Mouse (Mus musculus): ENCODE results near the gene Kctd13. TPM values are rescaled to one million over a fixed set of nuclear protein-coding genes. Genes with fewer than 3 reads are reported as not detected.

Gene Kctd13
- polyA plus RNA-seq (2014; fragmentation: Illumina TruSeq; extraction: RNeasy Lipid Tissue Mini Kit (QIAGEN cat#74804); ENCODE audit: low read depth, low replicate concordance): 1.7 TPM

GRCm38 (mm10) chr7:126928384-126929037 lies at the start of gene Kctd13:
Gene Kctd13 (plus strand): TSS chr7:126928879.

GRCm38 (mm10) chr7:126884286-126885164 lies 44.2 kb upstream of the Kctd13 start, which contains the start of gene Taok2:
Gene Taok2 (minus strand): TSS chr7:126884703.

GRCm38 (mm10) chr7:126922624-126923060 lies 6.0 kb upstream of the Kctd13 start, which contains the start of gene Tmem219:
Gene Tmem219 (minus strand): TSS chr7:126922917.

GRCm38 (mm10) chr7:126949403-126949792 lies 20.7 kb downstream of the Kctd13 start, which contains the start of gene Asphd1:
Gene Asphd1 (minus strand): TSS chr7:126949582.

GRCm38 (mm10) chr7:126949793-126950646 lies 21.3 kb downstream of the Kctd13 start, which contains the start of gene Sez6l2:
Gene Sez6l2 (plus strand): TSS chr7:126950563.

GRCm38 (mm10) chr7:126975893-126975949 lies 47.0 kb downstream of the Kctd13 start, which contains the start of gene Cdipt:
Gene Cdipt (plus strand): TSS chr7:126975914.

GRCm38 (mm10) chr7:126975950-126976866 lies 47.5 kb downstream of the Kctd13 start, which contains the start of gene Cdiptos:
Gene Cdiptos (minus strand): TSS chr7:126976098.

Other genes with a start within 250 kb of the Kctd13 start
- gene Bola2, start 233.5 kb upstream of the Kctd13 start, polyA plus RNA-seq (2014; fragmentation: Illumina TruSeq; extraction: RNeasy Lipid Tissue Mini Kit (QIAGEN cat#74804); ENCODE audit: low read depth, low replicate concordance): not detected
- gene Slx1b, start 233.1 kb upstream of the Kctd13 start, polyA plus RNA-seq (2014; fragmentation: Illumina TruSeq; extraction: RNeasy Lipid Tissue Mini Kit (QIAGEN cat#74804); ENCODE audit: low read depth, low replicate concordance): 2.0 TPM
- 2.7 TPM for gene Coro1a, start 221.1 kb upstream of the Kctd13 start, polyA plus RNA-seq (2014; fragmentation: Illumina TruSeq; extraction: RNeasy Lipid Tissue Mini Kit (QIAGEN cat#74804); ENCODE audit: low read depth, low replicate concordance)
- 5.9 TPM for gene Mapk3, start 169.3 kb upstream of the Kctd13 start, polyA plus RNA-seq (2014; fragmentation: Illumina TruSeq; extraction: RNeasy Lipid Tissue Mini Kit (QIAGEN cat#74804); ENCODE audit: low read depth, low replicate concordance)
- gene Gdpd3, start 162.5 kb upstream of the Kctd13 start, polyA plus RNA-seq (2014; fragmentation: Illumina TruSeq; extraction: RNeasy Lipid Tissue Mini Kit (QIAGEN cat#74804); ENCODE audit: low read depth, low replicate concordance): not detected
- gene Ypel3, start 151.9 kb upstream of the Kctd13 start, polyA plus RNA-seq (2014; fragmentation: Illumina TruSeq; extraction: RNeasy Lipid Tissue Mini Kit (QIAGEN cat#74804); ENCODE audit: low read depth, low replicate concordance): 10.0 TPM
- gene Tbx6, start 147.4 kb upstream of the Kctd13 start, polyA plus RNA-seq (2014; fragmentation: Illumina TruSeq; extraction: RNeasy Lipid Tissue Mini Kit (QIAGEN cat#74804); ENCODE audit: low read depth, low replicate concordance): not detected
- 19.8 TPM for gene Ppp4c, start 136.4 kb upstream of the Kctd13 start, polyA plus RNA-seq (2014; fragmentation: Illumina TruSeq; extraction: RNeasy Lipid Tissue Mini Kit (QIAGEN cat#74804); ENCODE audit: low read depth, low replicate concordance)
- gene Fam57b, start 131.2 kb upstream of the Kctd13 start, polyA plus RNA-seq (2014; fragmentation: Illumina TruSeq; extraction: RNeasy Lipid Tissue Mini Kit (QIAGEN cat#74804); ENCODE audit: low read depth, low replicate concordance): not detected
- gene 4930451I11Rik, start 97.2 kb upstream of the Kctd13 start, polyA plus RNA-seq (2014; fragmentation: Illumina TruSeq; extraction: RNeasy Lipid Tissue Mini Kit (QIAGEN cat#74804); ENCODE audit: low read depth, low replicate concordance): not detected
- gene Doc2a, start 81.5 kb upstream of the Kctd13 start, polyA plus RNA-seq (2014; fragmentation: Illumina TruSeq; extraction: RNeasy Lipid Tissue Mini Kit (QIAGEN cat#74804); ENCODE audit: low read depth, low replicate concordance): not detected
- gene Hirip3, start 66.9 kb upstream of the Kctd13 start, polyA plus RNA-seq (2014; fragmentation: Illumina TruSeq; extraction: RNeasy Lipid Tissue Mini Kit (QIAGEN cat#74804); ENCODE audit: low read depth, low replicate concordance): 3.6 TPM
- gene Ino80e, start 66.5 kb upstream of the Kctd13 start, polyA plus RNA-seq (2014; fragmentation: Illumina TruSeq; extraction: RNeasy Lipid Tissue Mini Kit (QIAGEN cat#74804); ENCODE audit: low read depth, low replicate concordance): 4.8 TPM
- 3.4 TPM for gene Taok2, start 44.2 kb upstream of the Kctd13 start, polyA plus RNA-seq (2014; fragmentation: Illumina TruSeq; extraction: RNeasy Lipid Tissue Mini Kit (QIAGEN cat#74804); ENCODE audit: low read depth, low replicate concordance)
- gene Tmem219, start 6.0 kb upstream of the Kctd13 start, polyA plus RNA-seq (2014; fragmentation: Illumina TruSeq; extraction: RNeasy Lipid Tissue Mini Kit (QIAGEN cat#74804); ENCODE audit: low read depth, low replicate concordance): 16.3 TPM
- gene Asphd1, start 20.7 kb downstream of the Kctd13 start, polyA plus RNA-seq (2014; fragmentation: Illumina TruSeq; extraction: RNeasy Lipid Tissue Mini Kit (QIAGEN cat#74804); ENCODE audit: low read depth, low replicate concordance): not detected
- not detected for gene Sez6l2, start 21.7 kb downstream of the Kctd13 start, polyA plus RNA-seq (2014; fragmentation: Illumina TruSeq; extraction: RNeasy Lipid Tissue Mini Kit (QIAGEN cat#74804); ENCODE audit: low read depth, low replicate concordance)
- 7.8 TPM for gene Cdipt, start 47.0 kb downstream of the Kctd13 start, polyA plus RNA-seq (2014; fragmentation: Illumina TruSeq; extraction: RNeasy Lipid Tissue Mini Kit (QIAGEN cat#74804); ENCODE audit: low read depth, low replicate concordance)
- not detected for gene Cdiptos, start 47.2 kb downstream of the Kctd13 start, polyA plus RNA-seq (2014; fragmentation: Illumina TruSeq; extraction: RNeasy Lipid Tissue Mini Kit (QIAGEN cat#74804); ENCODE audit: low read depth, low replicate concordance)
- gene Mvp, start 85.7 kb downstream of the Kctd13 start, polyA plus RNA-seq (2014; fragmentation: Illumina TruSeq; extraction: RNeasy Lipid Tissue Mini Kit (QIAGEN cat#74804); ENCODE audit: low read depth, low replicate concordance): 0.53 TPM
- gene Pagr1b, start 87.6 kb downstream of the Kctd13 start, polyA plus RNA-seq (2014; fragmentation: Illumina TruSeq; extraction: RNeasy Lipid Tissue Mini Kit (QIAGEN cat#74804); ENCODE audit: low read depth, low replicate concordance): 1.3 TPM
- gene Pagr1a, start 88.5 kb downstream of the Kctd13 start, polyA plus RNA-seq (2014; fragmentation: Illumina TruSeq; extraction: RNeasy Lipid Tissue Mini Kit (QIAGEN cat#74804); ENCODE audit: low read depth, low replicate concordance): not detected
- gene Gm42742, start 92.2 kb downstream of the Kctd13 start, polyA plus RNA-seq (2014; fragmentation: Illumina TruSeq; extraction: RNeasy Lipid Tissue Mini Kit (QIAGEN cat#74804); ENCODE audit: low read depth, low replicate concordance): 0.53 TPM
- gene Prrt2, start 92.3 kb downstream of the Kctd13 start, polyA plus RNA-seq (2014; fragmentation: Illumina TruSeq; extraction: RNeasy Lipid Tissue Mini Kit (QIAGEN cat#74804); ENCODE audit: low read depth, low replicate concordance): not detected
- gene Maz, start 98.2 kb downstream of the Kctd13 start, polyA plus RNA-seq (2014; fragmentation: Illumina TruSeq; extraction: RNeasy Lipid Tissue Mini Kit (QIAGEN cat#74804); ENCODE audit: low read depth, low replicate concordance): 12.5 TPM
- gene Kif22, start 113.6 kb downstream of the Kctd13 start, polyA plus RNA-seq (2014; fragmentation: Illumina TruSeq; extraction: RNeasy Lipid Tissue Mini Kit (QIAGEN cat#74804); ENCODE audit: low read depth, low replicate concordance): not detected
- gene Zg16, start 158.4 kb downstream of the Kctd13 start, polyA plus RNA-seq (2014; fragmentation: Illumina TruSeq; extraction: RNeasy Lipid Tissue Mini Kit (QIAGEN cat#74804); ENCODE audit: low read depth, low replicate concordance): not detected
- gene AI467606, start 162.5 kb downstream of the Kctd13 start, polyA plus RNA-seq (2014; fragmentation: Illumina TruSeq; extraction: RNeasy Lipid Tissue Mini Kit (QIAGEN cat#74804); ENCODE audit: low read depth, low replicate concordance): 0.45 TPM
- gene Qprt, start 193.3 kb downstream of the Kctd13 start, polyA plus RNA-seq (2014; fragmentation: Illumina TruSeq; extraction: RNeasy Lipid Tissue Mini Kit (QIAGEN cat#74804); ENCODE audit: low read depth, low replicate concordance): 50.0 TPM
- 0.13 TPM for gene Spn, start 208.9 kb downstream of the Kctd13 start, polyA plus RNA-seq (2014; fragmentation: Illumina TruSeq; extraction: RNeasy Lipid Tissue Mini Kit (QIAGEN cat#74804); ENCODE audit: low read depth, low replicate concordance)

Measured in liver, adult 10 weeks (tissue).